Mouse (Mus musculus): Measurements from ENCODE around the gene Mrps14. TPM values are rescaled to one million over a fixed set of nuclear protein-coding genes. Genes with fewer than 3 reads are reported as not detected.

The Mrps14 gene
- total RNA-seq, 2 experiments from 2014 or later, result 76.2 to 80.1 TPM

DNA sequence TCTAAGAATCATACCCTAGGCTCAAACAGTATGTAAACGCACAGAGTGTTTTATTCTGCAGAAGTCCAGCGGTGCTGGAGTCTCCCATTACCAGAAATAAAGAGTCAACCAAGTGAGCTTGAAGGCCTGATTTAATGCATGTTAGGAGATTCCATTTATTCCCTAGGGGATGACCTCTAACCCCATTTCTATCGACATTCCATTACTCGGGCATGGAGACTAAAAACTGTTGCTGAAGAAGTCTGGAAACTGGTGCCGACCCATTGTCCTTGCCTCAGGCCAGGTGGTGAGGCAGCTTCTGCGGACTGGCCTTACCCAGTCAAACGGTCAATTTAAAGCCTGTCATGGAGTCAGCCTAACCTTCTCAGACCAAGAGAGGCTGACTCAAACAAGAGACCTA, 19.2 kb downstream of the Mrps14 start:
- intact Hi-C loops (cut with DNase I; ENCODE audit: low total_unique reads), result no loop called here
- DNase-seq, result no peak

DNA sequence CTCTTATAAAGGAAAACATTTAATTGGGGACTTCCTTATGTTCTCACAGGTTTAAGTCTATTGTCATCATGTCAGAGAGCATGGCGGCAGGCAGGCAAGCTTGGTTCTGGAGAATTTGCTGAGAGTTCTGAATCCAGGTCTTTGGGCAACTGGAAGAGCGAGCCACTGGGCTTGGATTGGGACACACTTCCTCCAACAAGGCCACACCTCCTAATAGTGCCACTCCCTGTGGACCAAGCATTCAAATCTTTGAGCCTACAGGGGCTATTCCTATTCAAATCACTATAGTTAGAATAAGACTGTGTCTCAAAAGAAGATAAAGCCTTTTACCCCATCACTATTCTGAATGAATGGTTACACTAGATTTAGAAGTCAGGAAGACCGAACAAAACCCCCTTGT, 22.9 kb downstream of the Mrps14 start:
- no peak for DNase-seq
- intact Hi-C loops (cut with DNase I; ENCODE audit: low total_unique reads), result no loop called here

DNA sequence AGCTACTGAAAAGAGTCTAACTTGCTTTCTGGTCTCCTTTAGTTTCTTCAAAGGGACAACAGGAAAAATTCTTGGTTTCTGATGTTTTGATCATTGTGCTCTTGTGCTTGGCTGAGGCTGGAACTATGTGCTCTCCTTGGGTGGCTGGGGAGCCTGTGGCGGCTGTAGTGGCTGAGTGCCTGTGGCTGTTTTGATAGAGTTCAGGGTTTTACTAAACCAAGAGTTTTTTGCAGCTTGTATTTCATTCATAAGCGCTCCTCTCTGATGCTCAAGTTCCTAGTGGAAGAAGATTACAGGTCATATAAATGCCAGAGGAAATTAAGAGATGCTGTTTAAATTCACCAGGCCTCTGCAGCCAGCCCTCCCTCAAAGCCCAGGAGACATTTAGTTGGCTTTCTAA, 29.1 kb downstream of the Mrps14 start:
- no peak for DNase-seq
- intact Hi-C loops (cut with DNase I; ENCODE audit: low total_unique reads), result no loop called here

DNA sequence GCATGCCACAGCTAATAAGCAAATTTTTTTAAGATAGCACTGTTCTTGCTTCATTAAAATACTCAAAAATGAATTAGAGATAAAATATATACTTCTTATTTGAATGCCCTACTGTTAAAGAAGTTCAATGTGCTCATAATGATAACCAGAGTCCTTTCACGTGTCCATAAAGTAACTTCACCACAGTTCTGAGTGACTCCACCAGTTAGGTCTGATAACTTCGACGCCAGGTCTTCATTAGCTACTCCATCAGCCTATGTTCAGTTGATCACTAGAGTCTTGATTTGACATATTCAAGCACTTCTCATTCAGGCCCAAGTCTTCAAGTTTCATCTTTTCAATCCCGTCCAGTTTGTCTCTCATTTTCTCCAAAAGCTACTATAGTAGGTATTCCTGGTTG, 32.2 kb downstream of the Mrps14 start:
- intact Hi-C loops (cut with DNase I; ENCODE audit: low total_unique reads), result no loop called here
- no peak for DNase-seq

DNA sequence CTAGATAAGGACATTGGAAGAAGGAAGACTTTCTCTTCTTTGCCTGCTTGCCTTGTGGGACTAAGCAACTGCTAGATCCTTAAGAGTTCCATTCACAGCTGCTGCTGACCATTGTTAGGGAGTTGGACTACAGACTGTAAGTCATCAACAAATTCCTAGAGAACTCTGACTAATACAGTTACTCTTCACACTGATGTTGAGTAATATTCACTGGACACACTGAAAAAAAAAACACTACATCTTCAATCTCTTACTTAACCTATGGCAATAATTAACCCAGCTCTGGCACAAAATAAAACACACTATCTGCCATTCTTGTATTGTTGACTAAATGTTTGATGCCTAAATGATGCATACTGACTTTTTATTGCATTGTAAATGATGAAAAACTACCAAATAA, 32.8 kb downstream of the Mrps14 start:
- intact Hi-C loops (cut with DNase I; ENCODE audit: low total_unique reads), result no loop called here
- no peak for DNase-seq

DNA sequence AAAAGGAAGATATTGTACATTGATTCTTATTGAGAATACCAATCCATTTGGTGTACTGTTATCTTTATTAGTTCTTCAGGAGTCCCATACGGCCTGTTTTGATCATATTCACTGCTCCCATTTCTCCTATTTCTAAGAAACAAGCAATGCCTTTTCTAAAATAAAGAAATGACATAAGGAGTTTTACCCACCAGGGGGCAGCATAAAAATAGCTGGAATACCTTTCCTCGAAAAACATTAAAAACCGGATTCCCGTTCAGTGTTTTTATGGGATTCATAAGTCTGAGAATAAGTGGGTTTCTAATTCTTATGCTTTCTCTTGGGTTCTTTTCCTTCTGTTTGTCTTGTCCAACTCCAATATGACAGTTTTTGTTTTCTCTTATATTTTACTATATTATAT, 36.0 kb downstream of the Mrps14 start:
- DNase-seq, result no peak
- intact Hi-C loops (cut with DNase I; ENCODE audit: low total_unique reads), result loop anchor here (5.0 kb wide), 1 partner anchor 146 kb away; no protein-coding TSS in a partner anchor

DNA sequence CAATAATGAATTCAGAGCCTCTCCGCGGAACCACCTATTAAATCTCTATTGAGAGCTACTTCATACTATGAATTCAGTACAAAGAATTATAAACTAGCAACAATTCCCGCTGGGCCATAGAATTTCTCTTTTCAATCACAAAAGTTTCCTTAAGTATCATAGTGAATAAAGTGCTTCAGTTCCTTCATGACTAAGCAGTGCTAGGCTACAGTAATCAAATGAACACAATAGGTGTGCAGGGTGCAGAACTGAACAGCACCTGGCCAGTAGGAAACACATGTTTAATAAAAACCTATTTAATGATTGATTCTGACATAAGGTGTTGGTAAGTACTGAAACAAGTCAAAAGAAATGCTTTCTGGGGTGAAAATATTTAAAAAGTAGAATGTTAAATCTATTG, 37.1 kb downstream of the Mrps14 start:
- DNase-seq, result no peak
- intact Hi-C loops (cut with DNase I; ENCODE audit: low total_unique reads), result loop anchor here (5.0 kb wide), 1 partner anchor 145 kb away; no protein-coding TSS in a partner anchor

DNA sequence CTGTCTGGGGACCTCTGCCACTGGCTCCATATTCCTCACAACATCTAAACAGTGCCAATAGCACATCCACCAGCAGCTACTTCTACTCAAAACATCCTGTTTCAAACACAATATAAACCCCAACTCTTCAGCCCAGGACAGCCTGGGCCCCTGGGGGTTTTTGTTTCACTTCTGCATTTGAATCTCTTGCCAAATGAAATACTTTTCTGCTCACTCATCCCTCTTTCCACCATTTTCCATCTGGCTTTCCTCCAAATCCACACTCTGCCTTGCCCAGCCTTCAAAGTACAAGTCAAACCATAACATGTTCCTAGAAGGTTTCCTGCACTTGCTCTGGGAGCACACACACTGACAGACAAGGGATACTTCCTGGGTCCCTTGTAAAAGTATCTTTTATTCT, 38.9 kb downstream of the Mrps14 start:
- intact Hi-C loops (cut with DNase I; ENCODE audit: low total_unique reads), result loop anchor here (5.0 kb wide), 1 partner anchor 143 kb away; no protein-coding TSS in a partner anchor
- peak; percentile 13 for DNase-seq

DNA sequence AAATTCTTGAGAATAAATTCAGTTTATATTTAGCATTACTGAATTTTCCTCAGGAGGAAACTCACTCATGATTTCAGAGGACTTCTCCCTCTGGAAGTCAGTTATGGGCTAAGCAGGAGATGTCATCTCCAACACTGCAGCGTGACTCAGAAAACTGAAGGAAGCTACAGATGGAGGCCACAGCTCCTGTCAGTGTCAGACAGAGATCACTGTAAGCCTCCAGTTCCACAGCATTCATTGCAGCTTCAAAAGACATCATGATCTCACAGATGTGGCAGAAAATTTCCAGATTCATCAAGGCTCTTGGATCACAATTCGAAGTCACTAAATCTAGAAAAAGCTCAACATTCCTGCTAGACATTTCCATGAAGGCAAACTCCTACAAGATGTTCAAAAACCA, 43.0 kb downstream of the Mrps14 start:
- intact Hi-C loops (cut with DNase I; ENCODE audit: low total_unique reads), result no loop called here
- no peak for DNase-seq

DNA sequence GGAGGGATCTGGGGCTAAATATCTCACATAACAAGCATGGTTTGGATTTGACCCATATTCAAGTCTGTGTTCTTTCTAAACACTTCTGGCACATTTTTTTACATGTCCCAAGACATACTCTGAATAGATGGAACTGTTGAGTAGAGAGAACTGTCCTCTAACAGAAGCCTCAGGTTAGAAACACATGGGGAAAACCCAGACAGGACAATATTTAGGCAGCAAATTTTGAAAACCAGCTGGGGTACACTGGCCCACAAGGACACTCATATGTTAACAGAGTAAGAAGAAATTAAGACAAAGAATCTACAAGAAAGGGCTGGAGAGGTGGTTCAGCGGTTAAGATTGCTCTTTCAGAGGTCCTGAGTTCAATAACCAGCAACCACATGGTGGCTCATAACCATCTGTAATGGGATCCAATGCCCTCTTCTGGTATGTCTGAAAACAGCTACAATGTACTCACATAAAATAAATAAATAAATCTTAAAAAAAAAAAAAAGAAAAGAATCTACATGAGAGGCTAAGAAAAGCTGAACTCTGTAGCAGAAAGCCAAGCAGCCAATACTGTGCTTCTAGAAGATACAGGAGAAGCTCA, 43.9 kb downstream of the Mrps14 start:
- intact Hi-C loops (cut with DNase I; ENCODE audit: low total_unique reads), result no loop called here
- DNase-seq, result no peak

DNA sequence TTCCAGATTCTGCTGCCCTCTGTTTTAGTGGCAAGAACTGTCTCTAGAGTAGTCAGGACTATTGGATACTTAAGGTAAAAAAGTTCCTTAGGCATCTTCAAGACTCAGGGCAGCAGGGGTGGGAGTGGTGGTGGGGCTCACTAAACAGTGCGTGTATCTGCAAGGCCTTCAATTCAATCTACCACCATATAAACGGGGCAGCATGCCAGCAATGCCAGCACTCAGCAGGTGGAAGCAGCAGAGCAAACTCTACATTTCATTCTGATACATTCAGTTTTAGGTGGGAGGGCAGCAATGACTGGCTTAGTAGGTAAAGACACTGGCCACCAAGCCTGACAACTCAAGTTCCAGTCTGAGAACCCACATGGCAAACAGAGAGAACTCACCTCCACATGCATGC, 45.1 kb downstream of the Mrps14 start:
- no peak for DNase-seq
- intact Hi-C loops (cut with DNase I; ENCODE audit: low total_unique reads), result no loop called here

DNA sequence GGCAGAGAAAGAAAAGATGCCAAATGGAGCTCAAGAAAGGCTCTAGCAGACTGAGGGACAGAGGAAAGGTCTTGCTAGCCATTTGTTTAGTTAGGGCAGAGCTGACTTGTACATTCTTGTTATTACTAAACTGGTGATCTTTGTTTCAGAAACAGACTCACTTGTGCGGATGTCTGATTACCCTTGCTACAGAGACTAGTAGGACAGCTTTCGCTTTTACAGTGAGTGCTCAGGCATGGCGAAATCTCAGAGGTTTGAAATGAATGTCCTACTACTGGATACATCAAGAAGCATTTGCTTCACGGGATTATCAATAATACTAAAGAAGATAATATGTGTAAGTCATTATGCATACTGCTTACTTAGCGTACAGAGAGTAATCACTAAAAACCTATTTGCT, 49.7 kb downstream of the Mrps14 start:
- no peak for DNase-seq
- intact Hi-C loops (cut with DNase I; ENCODE audit: low total_unique reads), result no loop called here

DNA sequence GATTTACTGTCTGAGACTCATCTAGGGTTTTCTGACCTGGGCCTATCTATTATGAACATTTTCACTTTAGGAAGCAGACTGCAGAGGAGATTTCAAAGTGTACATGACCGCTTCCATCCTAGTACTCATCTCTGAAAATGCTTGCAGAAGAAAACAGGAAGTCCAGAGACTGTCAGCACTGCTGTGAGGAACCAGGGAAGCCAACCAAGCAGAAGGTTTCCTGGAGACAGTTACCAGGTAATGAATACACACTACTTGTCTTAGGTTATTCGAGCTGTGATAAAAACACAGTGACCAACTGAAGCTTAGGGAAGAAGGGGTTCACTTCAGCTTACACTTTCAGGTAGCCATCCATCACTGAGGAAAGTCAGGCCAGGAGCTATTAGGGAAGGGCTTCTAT, 50.9 kb downstream of the Mrps14 start:
- DNase-seq, result no peak
- intact Hi-C loops (cut with DNase I; ENCODE audit: low total_unique reads), result no loop called here

DNA sequence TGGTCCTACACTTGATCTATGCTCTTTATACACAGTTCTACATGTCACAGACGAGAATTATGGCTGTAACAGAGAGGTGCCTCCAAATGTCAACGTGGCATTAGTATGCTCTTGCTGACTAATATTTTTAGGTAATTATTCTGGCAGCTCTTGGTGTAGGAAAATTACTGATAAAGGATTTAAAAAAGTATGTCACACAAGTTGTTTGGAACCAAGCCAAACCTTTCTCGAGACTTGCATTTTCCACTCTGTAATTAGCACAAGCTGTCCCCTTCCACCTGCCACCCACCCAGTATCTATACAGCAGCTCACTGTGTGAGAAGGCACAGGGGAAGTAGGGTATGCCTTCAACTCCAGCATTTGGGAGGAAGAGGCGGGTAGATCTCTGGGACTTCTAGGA, 51.8 kb downstream of the Mrps14 start:
- no peak for DNase-seq
- intact Hi-C loops (cut with DNase I; ENCODE audit: low total_unique reads), result no loop called here

DNA sequence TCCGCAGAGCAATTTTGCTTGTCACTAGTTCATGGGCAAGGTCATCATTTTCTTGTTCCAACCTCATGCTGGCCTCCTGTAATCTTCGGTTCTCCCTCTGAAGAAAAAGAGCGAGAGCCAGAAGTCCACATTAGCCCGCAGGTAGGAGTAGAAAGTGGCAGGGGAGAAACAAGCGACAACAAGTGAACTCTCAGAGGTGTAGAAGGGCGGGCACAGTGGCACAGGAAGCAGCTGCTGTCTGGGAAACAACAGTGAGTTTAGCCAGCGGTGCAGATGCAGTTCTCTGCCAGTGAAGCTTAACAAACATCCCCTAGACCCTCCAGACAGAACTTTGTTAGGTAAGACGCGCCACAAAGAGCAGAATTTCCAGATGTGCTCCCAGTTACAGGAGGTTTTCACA, 52.5 kb downstream of the Mrps14 start:
- intact Hi-C loops (cut with DNase I; ENCODE audit: low total_unique reads), result no loop called here
- no peak for DNase-seq

DNA sequence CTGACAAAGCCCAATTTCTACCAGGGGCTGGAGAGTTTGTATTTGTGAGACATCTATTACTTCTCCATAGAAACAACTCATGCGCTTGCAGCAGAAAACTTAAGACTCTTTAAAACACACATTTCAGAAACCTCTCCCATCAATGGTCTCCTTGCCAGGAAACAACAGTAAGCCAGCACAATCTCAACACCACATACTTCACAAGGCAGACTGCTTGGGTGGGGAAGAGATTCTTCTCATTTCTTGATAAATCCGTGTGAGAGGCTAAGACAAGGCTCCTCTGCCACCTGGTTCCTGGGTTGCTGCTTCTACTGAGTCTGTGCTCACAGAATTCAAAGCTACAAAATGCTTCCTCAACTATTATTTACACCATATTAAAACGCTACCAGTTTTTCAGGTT, 54.8 kb downstream of the Mrps14 start:
- intact Hi-C loops (cut with DNase I; ENCODE audit: low total_unique reads), result no loop called here
- no peak for DNase-seq

DNA sequence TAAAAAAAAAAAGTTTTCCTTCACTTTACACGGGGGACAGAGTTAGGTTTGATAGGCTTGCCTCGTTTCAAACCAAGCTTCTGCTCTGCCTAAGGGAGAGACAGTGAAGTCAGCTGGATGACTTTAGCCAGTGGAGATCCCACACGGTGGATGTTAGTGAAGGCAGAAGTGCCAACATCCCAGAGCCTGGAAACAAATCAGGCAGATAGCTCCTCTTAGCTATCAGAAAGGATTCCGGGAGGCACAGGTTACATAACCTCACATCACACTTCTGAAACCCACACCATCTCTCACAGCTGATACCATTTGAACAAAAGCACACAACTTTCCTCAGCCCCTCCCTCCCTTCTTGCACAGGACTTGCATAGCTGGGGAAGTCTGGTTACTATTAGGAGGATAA, 55.8 kb downstream of the Mrps14 start:
- intact Hi-C loops (cut with DNase I; ENCODE audit: low total_unique reads), result no loop called here
- DNase-seq, result no peak

DNA sequence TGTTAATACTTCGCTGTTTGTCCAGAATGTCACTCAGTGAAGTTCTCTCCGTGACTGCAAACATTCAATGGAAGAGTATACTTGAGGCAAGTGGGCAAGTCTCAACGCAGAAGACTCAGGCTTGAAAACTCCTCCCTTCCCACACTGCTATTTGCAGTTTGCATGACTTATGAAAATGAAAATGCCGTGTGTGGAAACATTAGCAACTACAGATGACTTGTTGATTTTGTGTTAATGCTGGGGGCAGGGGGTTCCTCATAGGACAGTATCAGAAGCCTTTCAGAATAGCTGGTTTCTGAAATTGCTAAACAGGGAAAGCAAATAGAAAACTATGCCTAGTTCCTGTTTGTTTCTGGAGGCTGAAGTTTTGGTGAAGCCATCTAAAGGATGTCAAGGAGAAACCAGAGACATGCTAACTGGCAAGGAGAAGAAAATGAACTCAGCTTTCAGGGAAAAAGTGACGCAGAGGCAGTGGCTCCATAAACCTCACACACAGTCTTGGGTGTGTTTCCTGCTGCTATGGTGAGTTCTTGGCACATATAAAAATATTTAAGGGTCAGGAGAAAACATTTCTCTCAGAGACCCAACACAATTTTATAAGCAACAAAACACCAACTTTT, 56.5 kb downstream of the Mrps14 start:
- intact Hi-C loops (cut with DNase I; ENCODE audit: low total_unique reads), result no loop called here

More for the DNA sequence above, 56.5 kb downstream of the Mrps14 start:
- DNase-seq, result no peak
